Mouse (Mus musculus): ENCODE results near the gene Zfp872. TPM values are rescaled to one million over a fixed set of nuclear protein-coding genes. Genes with fewer than 3 reads are reported as not detected.

Zfp872 gene
- polyA plus RNA-seq, 1 experiment from 2014 or later: 0.11 TPM

- peaks cover 3% of the 10 kb centered on the region for H3K36me3 ChIP-seq
- H3K4me2 ChIP-seq (replicated peaks): no peak overlapping the region
- ATAC-seq (ENCODE audit: low FRiP score, low read depth): no peak
- H3K9ac ChIP-seq: no peak overlapping the region
- H3K27me3 ChIP-seq: no peaks in the 10 kb centered on the region
- H3K4me3 ChIP-seq: no peak overlapping the region
- H3K9me3 ChIP-seq: no peaks in the 10 kb centered on the region
- peaks cover 4% of the 10 kb centered on the region; the same call in 1 of the 2 replicates for H3K4me1 ChIP-seq
- 89% methylated on average over 3 of the region's 3 CpGs for WGBS
- no peak overlapping the region for H3K27ac ChIP-seq
Observed at GRCm38 (mm10) chr9:22230061-22230460, 42.2 kb downstream of the Zfp872 start.

DNA sequence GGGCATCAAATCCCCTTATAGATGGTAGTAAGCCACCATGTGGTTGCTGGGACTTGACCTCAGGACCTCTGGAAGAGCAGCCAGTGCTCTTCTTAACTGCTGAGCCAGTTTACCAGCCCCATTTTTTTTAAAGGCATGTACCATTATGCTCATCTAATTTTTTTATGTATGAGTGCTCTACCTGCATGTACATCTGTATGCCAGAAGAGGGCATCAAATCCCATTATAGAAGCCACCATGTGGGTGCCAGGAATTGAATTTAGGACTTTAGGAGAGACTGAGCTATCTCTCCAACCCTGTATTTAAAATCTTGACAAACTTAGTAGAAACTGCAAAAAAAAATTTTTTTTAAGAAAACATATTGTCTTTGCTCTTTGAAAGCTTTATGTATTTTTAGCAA, 42.7 kb downstream of the Zfp872 start:
- ATAC-seq (ENCODE audit: low FRiP score, low read depth): no peak
- H3K9me3 ChIP-seq: no peaks in the 10 kb centered on the region
- H3K4me1 ChIP-seq: peaks cover 4% of the 10 kb centered on the region; the same call in 1 of the 2 replicates
- no peak overlapping the region for H3K4me3 ChIP-seq
- H3K27ac ChIP-seq: no peak overlapping the region
- no peak overlapping the region for H3K9ac ChIP-seq
- H3K36me3 ChIP-seq: peaks cover 8% of the 10 kb centered on the region
- H3K4me2 ChIP-seq (replicated peaks): no peak overlapping the region
- H3K27me3 ChIP-seq: no peaks in the 10 kb centered on the region

DNA sequence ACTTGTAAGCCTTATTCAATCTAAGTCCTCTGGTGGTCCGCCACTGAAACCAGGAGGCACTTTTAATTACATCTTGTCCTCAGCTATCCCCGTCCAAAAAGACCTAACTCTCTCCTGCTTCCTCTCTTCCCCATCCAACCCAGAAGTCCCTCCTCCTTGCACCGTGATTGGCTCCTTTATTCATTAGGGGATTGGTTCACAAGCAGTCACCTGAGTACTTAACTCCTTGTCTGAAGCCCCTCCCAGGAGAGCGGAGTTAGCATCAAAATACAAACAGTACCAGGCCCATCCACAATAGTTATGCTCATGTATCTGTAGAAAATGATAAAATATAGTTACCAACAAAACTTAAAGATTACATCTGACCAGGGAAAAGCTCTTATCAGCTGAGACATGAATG, 52.1 kb downstream of the Zfp872 start:
- Histone ChIP-seq H3K4me3 (no peak overlapping the region), H3K27ac (no peak overlapping the region), H3K36me3 (peaks cover 94% of the 10 kb centered on the region), H3K27me3 (no peaks in the 10 kb centered on the region), H3K4me1 (no peaks in the 10 kb centered on the region), H3K9ac (no peak overlapping the region), H3K9me3 (peaks cover 15% of the 10 kb centered on the region), H3K4me2 (replicated peaks) (no peak overlapping the region)
- 92% methylated on average over 4 of the region's 4 CpGs for WGBS
- no peak for ATAC-seq (ENCODE audit: low FRiP score, low read depth)

DNA sequence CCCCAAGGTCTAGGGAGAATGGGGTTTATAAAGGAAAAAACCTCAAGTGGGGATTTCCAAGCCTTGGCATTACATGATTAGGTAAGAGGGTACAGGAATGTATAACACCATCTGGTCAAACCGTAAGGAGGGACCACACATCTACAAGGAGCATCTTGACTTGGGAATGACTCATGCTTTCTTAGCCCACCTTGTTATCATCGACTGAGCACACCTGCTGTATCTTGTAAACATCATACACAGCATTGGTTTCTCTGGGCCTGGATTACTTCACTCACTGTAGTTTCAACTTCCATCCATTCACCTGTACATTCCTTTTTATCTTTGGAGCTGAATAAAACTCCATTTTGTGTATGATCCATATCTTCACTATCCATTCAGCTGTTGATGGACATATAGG, 56.4 kb downstream of the Zfp872 start:
- no peak for ATAC-seq (ENCODE audit: low FRiP score, low read depth)
- Histone ChIP-seq H3K36me3 (peaks cover 95% of the 10 kb centered on the region), H3K9ac (no peak overlapping the region), H3K4me2 (replicated peaks) (no peak overlapping the region), H3K27ac (no peak overlapping the region), H3K27me3 (no peaks in the 10 kb centered on the region), H3K9me3 (peaks cover 53% of the 10 kb centered on the region), H3K4me3 (no peak overlapping the region), H3K4me1 (no peaks in the 10 kb centered on the region)
- 88% methylated on average over 2 of the region's 2 CpGs for WGBS

Other genes with a start within 250 kb of the Zfp872 start
- gene Swsap1, start 232.3 kb upstream of the Zfp872 start, polyA plus RNA-seq (2015; fragmentation: Nextera tagmentation; extraction: Ambion mirVana): 4.9 and 6.2 TPM in 2 replicates
- 6.2 and 6.3 TPM in 2 replicates for gene Epor, start 224.6 kb upstream of the Zfp872 start, polyA plus RNA-seq (2015; fragmentation: Nextera tagmentation; extraction: Ambion mirVana)
- gene Rgl3, start 198.6 kb upstream of the Zfp872 start, polyA plus RNA-seq (2015; fragmentation: Nextera tagmentation; extraction: Ambion mirVana): 1.6 TPM in 2 replicates
- 1.0 and 1.5 TPM in 2 replicates for gene Ccdc151, start 185.5 kb upstream of the Zfp872 start, polyA plus RNA-seq (2015; fragmentation: Nextera tagmentation; extraction: Ambion mirVana)
- 119 and 122 TPM in 2 replicates for gene Prkcsh, start 185.3 kb upstream of the Zfp872 start, polyA plus RNA-seq (2015; fragmentation: Nextera tagmentation; extraction: Ambion mirVana)
- gene Elavl3, start 136.1 kb upstream of the Zfp872 start, polyA plus RNA-seq (2015; fragmentation: Nextera tagmentation; extraction: Ambion mirVana): 0.13 and 0.23 TPM in 2 replicates
- not detected in 2 replicates for gene Gm49318, start 116.8 kb upstream of the Zfp872 start, polyA plus RNA-seq (2015; fragmentation: Nextera tagmentation; extraction: Ambion mirVana)
- 11.6 and 12.6 TPM in 2 replicates for gene Zfp653, start 116.7 kb upstream of the Zfp872 start, polyA plus RNA-seq (2015; fragmentation: Nextera tagmentation; extraction: Ambion mirVana)
- gene Ecsit, start 102.7 kb upstream of the Zfp872 start, polyA plus RNA-seq (2015; fragmentation: Nextera tagmentation; extraction: Ambion mirVana): 34.9 and 36.8 TPM in 2 replicates
- gene Cnn1, start 88.9 kb upstream of the Zfp872 start, polyA plus RNA-seq (2015; fragmentation: Nextera tagmentation; extraction: Ambion mirVana): 2.5 and 5.2 TPM in 2 replicates
- 190 and 191 TPM in 2 replicates for gene Elof1, start 70.9 kb upstream of the Zfp872 start, polyA plus RNA-seq (2015; fragmentation: Nextera tagmentation; extraction: Ambion mirVana)
- gene Acp5, start 52.4 kb upstream of the Zfp872 start, polyA plus RNA-seq (2015; fragmentation: Nextera tagmentation; extraction: Ambion mirVana): 6.5 and 8.4 TPM in 2 replicates
- 70.2 and 76.8 TPM in 2 replicates for gene Pigyl, start 31.2 kb upstream of the Zfp872 start, polyA plus RNA-seq (2015; fragmentation: Nextera tagmentation; extraction: Ambion mirVana)
- gene Zfp809, start 37.6 kb downstream of the Zfp872 start, polyA plus RNA-seq (2015; fragmentation: Nextera tagmentation; extraction: Ambion mirVana): 15.7 and 17.0 TPM in 2 replicates
- 9.2 and 9.6 TPM in 2 replicates for gene Zfp599, start 71.8 kb downstream of the Zfp872 start, polyA plus RNA-seq (2015; fragmentation: Nextera tagmentation; extraction: Ambion mirVana)
- 29.1 and 30.3 TPM in 2 replicates for gene Zfp810, start 119.6 kb downstream of the Zfp872 start, polyA plus RNA-seq (2015; fragmentation: Nextera tagmentation; extraction: Ambion mirVana)
- gene Anln, start 201.1 kb downstream of the Zfp872 start, polyA plus RNA-seq (2015; fragmentation: Nextera tagmentation; extraction: Ambion mirVana): 36.6 and 40.8 TPM in 2 replicates
- gene 9530077C05Rik, start 223.4 kb downstream of the Zfp872 start, polyA plus RNA-seq (2015; fragmentation: Nextera tagmentation; extraction: Ambion mirVana): 5.8 and 6.3 TPM in 2 replicates

Data from limb, embryonic 13.5 days (tissue).